Mouse (Mus musculus): ENCODE data around the gene Cabp1. TPM values are rescaled to one million over a fixed set of nuclear protein-coding genes. Genes with fewer than 3 reads are reported as not detected.
A peak's percentile ranks its signal among the peaks of the same experiment; 100 is the strongest.

Cabp1 gene
- polyA plus RNA-seq, 1 experiment from 2014 or later = 2.0 TPM

- WGBS = 87% methylated on average over 6 of the region's 6 CpGs
- no peak overlapping the region for H3K4me3 ChIP-seq (ENCODE audit: low read length)
- H3K9ac ChIP-seq (ENCODE audit: low read depth, low read length) = no peak overlapping the region
- ATAC-seq (ENCODE audit: low FRiP score, low TSS enrichment) = no peak
- H3K27ac ChIP-seq (ENCODE audit: low read depth, low read length) = no peak overlapping the region
- peaks cover 15% of the 10 kb centered on the region; the same call in 1 of the 2 replicates for H3K4me1 ChIP-seq (ENCODE audit: control insufficient read depth, insufficient read depth, low read length)
- no peaks in the 10 kb centered on the region for H3K27me3 ChIP-seq (ENCODE audit: control insufficient read depth, insufficient read depth, low read length)
- no peaks in the 10 kb centered on the region for H3K9me3 ChIP-seq (ENCODE audit: control insufficient read depth, low read length)
- H3K4me2 ChIP-seq (replicated peaks; ENCODE audit: low read depth, low read length) = no peak overlapping the region
- H3K36me3 ChIP-seq (ENCODE audit: control insufficient read depth, insufficient read depth, low read length) = peaks cover 55% of the 10 kb centered on the region
Observed at GRCm38 (mm10) chr5:115124690-115125089, 69.5 kb downstream of the Cabp1 start.

- Histone ChIP-seq H3K9me3 (ENCODE audit: control insufficient read depth, low read length) (no peaks in the 10 kb centered on the region), H3K4me1 (ENCODE audit: control insufficient read depth, insufficient read depth, low read length) (peaks cover 12% of the 10 kb centered on the region), H3K36me3 (ENCODE audit: control insufficient read depth, insufficient read depth, low read length) (peaks cover 24% of the 10 kb centered on the region), H3K27ac (ENCODE audit: low read depth, low read length) (no peak overlapping the region), H3K4me3 (ENCODE audit: low read length) (no peak overlapping the region), H3K27me3 (ENCODE audit: control insufficient read depth, insufficient read depth, low read length) (no peaks in the 10 kb centered on the region), H3K4me2 (replicated peaks; ENCODE audit: low read depth, low read length) (no peak overlapping the region), H3K9ac (ENCODE audit: low read depth, low read length) (no peak overlapping the region)
- ATAC-seq (ENCODE audit: low FRiP score, low TSS enrichment) = no peak
- 65% methylated on average over 5 of the region's 5 CpGs for WGBS
Observed at GRCm38 (mm10) chr5:115120978-115121377, 73.2 kb downstream of the Cabp1 start.

- peak within 1 kb of the TSS; percentile 86 for H3K4me3 ChIP-seq (ENCODE audit: low read length)
- H3K9me3 ChIP-seq (ENCODE audit: control insufficient read depth, low read length) = no peaks in the 10 kb centered on the region
- WGBS = under 1% methylated on average over 39 of the region's 39 CpGs
- H3K36me3 ChIP-seq (ENCODE audit: control insufficient read depth, insufficient read depth, low read length) = peaks cover 14% of the 10 kb centered on the region
- peak within 1 kb of the TSS; percentile 77 for H3K27ac ChIP-seq (ENCODE audit: low read depth, low read length)
- H3K9ac ChIP-seq (ENCODE audit: low read depth, low read length) = peak within 1 kb of the TSS; percentile 82
- H3K4me2 ChIP-seq (replicated peaks; ENCODE audit: low read depth, low read length) = peak within 1 kb of the TSS; percentile 73
- no peaks in the 10 kb centered on the region for H3K27me3 ChIP-seq (ENCODE audit: control insufficient read depth, insufficient read depth, low read length)
- H3K4me1 ChIP-seq (ENCODE audit: control insufficient read depth, insufficient read depth, low read length) = peaks cover 4% of the 10 kb centered on the region; the same call in 1 of the 2 replicates
- peak; percentile 90 for ATAC-seq (ENCODE audit: low FRiP score, low TSS enrichment)
Observed at GRCm38 (mm10) chr5:115118961-115119570, 75.1 kb downstream of the Cabp1 start, which contains the start of gene Acads. Acads (minus strand) TSS chr5:115119346.

Other genes with a start within 250 kb of the Cabp1 start
- 5.4 and 6.8 TPM in 2 replicates for gene Hnf1a, start 223.3 kb downstream of the Cabp1 start, polyA plus RNA-seq (2014; fragmentation: Nextera tagmentation; extraction: Ambion mirVana)
- gene Sppl3, start 183.2 kb downstream of the Cabp1 start, polyA plus RNA-seq (2014; fragmentation: Nextera tagmentation; extraction: Ambion mirVana) = 23.9 and 26.1 TPM in 2 replicates
- 54.5 and 60.9 TPM in 2 replicates for gene Gm10401, start 96.1 kb downstream of the Cabp1 start, polyA plus RNA-seq (2014; fragmentation: Nextera tagmentation; extraction: Ambion mirVana)
- gene Acads, start 75.0 kb downstream of the Cabp1 start, polyA plus RNA-seq (2014; fragmentation: Nextera tagmentation; extraction: Ambion mirVana) = 54.2 and 68.5 TPM in 2 replicates
- gene Unc119b, start 59.4 kb downstream of the Cabp1 start, polyA plus RNA-seq (2014; fragmentation: Nextera tagmentation; extraction: Ambion mirVana) = 26.3 and 50.3 TPM in 2 replicates
- gene Mlec, start 36.2 kb downstream of the Cabp1 start, polyA plus RNA-seq (2014; fragmentation: Nextera tagmentation; extraction: Ambion mirVana) = 57.8 and 75.5 TPM in 2 replicates
- gene Pop5, start 41.5 kb upstream of the Cabp1 start, polyA plus RNA-seq (2014; fragmentation: Nextera tagmentation; extraction: Ambion mirVana) = 116 and 120 TPM in 2 replicates
- 81.9 TPM in 2 replicates for gene Rnf10, start 78.5 kb upstream of the Cabp1 start, polyA plus RNA-seq (2014; fragmentation: Nextera tagmentation; extraction: Ambion mirVana)
- gene Coq5, start 85.3 kb upstream of the Cabp1 start, polyA plus RNA-seq (2014; fragmentation: Nextera tagmentation; extraction: Ambion mirVana) = 39.7 and 58.8 TPM in 2 replicates
- gene Dynll1, start 106.6 kb upstream of the Cabp1 start, polyA plus RNA-seq (2014; fragmentation: Nextera tagmentation; extraction: Ambion mirVana) = 1,720 and 2,039 TPM in 2 replicates
- gene Srsf9, start 132.8 kb upstream of the Cabp1 start, polyA plus RNA-seq (2014; fragmentation: Nextera tagmentation; extraction: Ambion mirVana) = 320 and 334 TPM in 2 replicates
- 35.8 and 36.9 TPM in 2 replicates for gene Gatc, start 146.8 kb upstream of the Cabp1 start, polyA plus RNA-seq (2014; fragmentation: Nextera tagmentation; extraction: Ambion mirVana)
- gene Triap1, start 146.8 kb upstream of the Cabp1 start, polyA plus RNA-seq (2014; fragmentation: Nextera tagmentation; extraction: Ambion mirVana) = 56.2 and 62.2 TPM in 2 replicates
- gene Cox6a1, start 154.6 kb upstream of the Cabp1 start, polyA plus RNA-seq (2014; fragmentation: Nextera tagmentation; extraction: Ambion mirVana) = 911 and 1,119 TPM in 2 replicates
- gene Msi1, start 235.2 kb upstream of the Cabp1 start, polyA plus RNA-seq (2014; fragmentation: Nextera tagmentation; extraction: Ambion mirVana) = 26.2 and 34.0 TPM in 2 replicates